Mouse (Mus musculus) testis, adult 10 weeks (tissue): ENCODE results near the gene Cox5a. TPM values are rescaled to one million over a fixed set of nuclear protein-coding genes. Genes with fewer than 3 reads are reported as not detected.

ENCODE experiments used
- polyA plus RNA-seq: library from polyadenylated mRNA; stranded (reverse); fragments of 350-450 nt; fragmentation: Illumina TruSeq; extraction: RNeasy Lipid Tissue Mini Kit (QIAGEN cat#74804); gene quantifications from one replicate; pipeline ENCODE4 v1.2.3, GENCODE M21; 2014; ENCODE audit warnings: low read depth, low replicate concordance

Cox5a gene
- 491 TPM for polyA plus RNA-seq

GRCm38 (mm10) chr9:57521056-57521911, at the start of gene Cox5a:
TSS of gene Cox5a (plus strand) at chr9:57521274.

DNA sequence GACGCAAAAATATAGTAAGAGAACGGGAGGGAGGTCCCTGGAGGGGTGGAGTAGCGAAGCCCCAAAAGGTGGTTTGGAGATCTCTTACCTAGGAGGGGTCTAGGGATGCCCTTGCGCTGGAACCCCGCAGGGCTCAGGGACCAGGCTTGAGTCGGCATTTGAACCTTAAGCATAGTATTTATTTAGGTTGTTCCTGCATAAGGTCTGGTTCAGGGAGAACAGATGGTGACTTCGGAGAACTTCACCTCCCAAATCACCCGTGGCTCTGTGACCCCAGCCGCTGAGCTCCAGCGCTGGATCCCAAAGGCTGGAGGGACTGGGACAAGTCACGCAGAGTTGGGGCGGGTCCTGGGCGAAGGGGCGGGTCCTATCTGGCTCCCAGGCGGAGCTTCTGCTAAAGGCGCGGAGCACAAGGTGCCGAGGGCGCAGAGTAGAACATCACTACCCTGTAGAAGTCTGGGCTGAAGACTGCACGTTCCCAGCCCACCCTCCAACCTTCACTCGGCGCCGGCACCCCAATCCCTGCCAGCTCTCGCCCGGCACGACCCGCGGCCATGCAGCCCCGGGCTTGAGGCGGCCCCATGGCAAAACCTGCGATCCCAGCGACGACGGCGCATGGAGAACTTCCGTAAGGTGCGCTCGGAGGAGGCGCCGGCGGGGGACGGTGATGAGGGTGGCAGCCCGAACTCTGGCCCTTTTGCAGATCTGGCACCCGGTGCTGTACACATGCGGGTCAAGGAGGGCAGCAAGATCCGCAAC, 17.3 kb upstream of the Cox5a start, which contains the start of gene Rpp25:
Gene Rpp25, plus strand, starts transcription at position 405 of the 759 bp plus-strand sequence.

DNA sequence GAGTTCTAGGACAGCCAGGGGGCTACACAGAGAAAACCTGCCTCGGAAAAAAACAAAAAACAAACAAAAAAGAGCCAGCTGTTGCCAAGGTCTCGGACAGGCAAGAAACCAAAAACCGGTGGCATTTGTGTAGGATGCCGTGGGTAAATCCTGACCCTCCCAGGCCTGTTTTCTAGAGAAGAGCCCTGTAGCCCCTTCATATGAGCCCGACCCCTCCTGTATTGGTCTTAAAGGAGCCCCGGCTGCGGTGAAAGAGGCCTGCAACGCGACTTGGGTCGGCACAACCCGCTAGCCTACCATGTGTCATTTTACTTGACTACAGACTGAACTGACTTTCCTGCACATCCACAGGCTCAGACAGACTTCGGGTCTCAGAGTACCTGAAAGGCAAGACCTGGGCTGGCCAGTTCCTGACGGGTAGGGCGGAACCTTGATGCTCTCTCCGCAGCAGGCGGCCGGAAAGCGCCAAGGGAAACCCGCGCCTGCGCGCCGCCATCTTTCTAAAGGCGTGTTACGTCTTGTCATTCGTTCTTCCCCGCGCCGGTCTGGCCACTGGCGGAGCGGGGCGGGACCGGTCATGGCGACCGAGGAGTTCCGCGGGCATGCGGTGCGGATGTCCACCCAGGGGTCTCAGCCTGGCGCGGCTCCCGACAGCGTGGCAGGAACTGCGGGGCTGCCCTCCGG, 16.1 kb downstream of the Cox5a start, which contains the start of gene Fam219b:
Gene Fam219b, plus strand, starts transcription at position 485 of the 684 bp plus-strand sequence.

DNA sequence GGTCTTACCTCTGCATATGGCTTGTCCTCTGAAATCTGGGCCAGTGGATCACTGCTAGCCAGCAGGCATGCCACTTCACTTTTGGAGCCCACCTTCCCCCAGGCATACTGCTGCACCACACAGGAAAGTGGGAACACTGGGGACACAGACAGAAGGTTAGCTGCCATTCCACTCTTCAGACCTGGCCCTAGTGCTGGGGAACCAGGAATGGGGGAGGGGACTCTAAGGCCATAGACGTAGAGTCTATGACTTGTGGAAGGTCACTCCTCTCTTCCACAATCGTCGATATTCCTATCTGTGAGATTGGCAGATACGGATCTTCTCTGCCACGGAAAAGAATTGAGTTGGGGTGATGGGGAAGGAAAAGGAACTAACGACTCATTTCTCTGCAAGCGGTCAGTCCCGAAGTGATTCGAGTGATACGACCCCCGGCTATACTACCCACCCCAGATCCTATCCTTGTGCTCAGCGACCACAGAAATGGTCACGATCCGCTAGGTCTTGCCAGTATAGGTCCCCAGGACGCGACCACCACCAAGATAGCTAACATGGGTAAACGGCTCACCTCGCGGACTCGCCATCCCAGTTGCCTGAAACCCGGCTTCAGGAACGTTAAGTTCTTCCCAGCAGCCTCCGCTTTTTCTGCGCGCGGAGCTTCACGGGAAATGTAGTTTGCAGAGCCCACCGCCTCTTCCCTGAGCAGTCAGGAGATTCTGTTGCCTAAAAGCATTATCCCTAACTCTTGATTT, 31.2 kb downstream of the Cox5a start, which contains the start of gene Mpi:
Gene Mpi, minus strand, starts transcription at position 625 of the 749 bp plus-strand sequence.

GRCm38 (mm10) chr9:57560861-57561710, 40.0 kb downstream of the Cox5a start, which contains the start of gene Scamp2:
TSS of gene Scamp2 (plus strand) at chr9:57560943.

Other genes with a start within 250 kb of the Cox5a start
- gene Ppcdc, start 81.2 kb upstream of the Cox5a start, polyA plus RNA-seq: 5.7 TPM
- 1.2 TPM for gene Scamp5, start 53.2 kb upstream of the Cox5a start, polyA plus RNA-seq
- 0.14 TPM for gene Rpp25, start 17.2 kb upstream of the Cox5a start, polyA plus RNA-seq
- 3.2 TPM for gene Fam219b, start 16.3 kb downstream of the Cox5a start, polyA plus RNA-seq
- gene Mpi, start 31.5 kb downstream of the Cox5a start, polyA plus RNA-seq: 102 TPM
- 26.7 TPM for gene Scamp2, start 39.7 kb downstream of the Cox5a start, polyA plus RNA-seq
- gene Ulk3, start 68.2 kb downstream of the Cox5a start, polyA plus RNA-seq: 1.7 TPM
- not detected for gene Cplx3, start 85.0 kb downstream of the Cox5a start, polyA plus RNA-seq
- gene Lman1l, start 99.5 kb downstream of the Cox5a start, polyA plus RNA-seq: not detected
- 1.2 TPM for gene Csk, start 132.4 kb downstream of the Cox5a start, polyA plus RNA-seq
- gene Cyp1a2, start 162.4 kb downstream of the Cox5a start, polyA plus RNA-seq: 0.10 TPM
- gene Cyp1a1, start 166.7 kb downstream of the Cox5a start, polyA plus RNA-seq: not detected
- 3.5 TPM for gene Edc3, start 187.3 kb downstream of the Cox5a start, polyA plus RNA-seq
- gene Clk3, start 244.6 kb downstream of the Cox5a start, polyA plus RNA-seq: 98.7 TPM